Mouse (Mus musculus): ENCODE results near the gene Yju2. TPM values are rescaled to one million over a fixed set of nuclear protein-coding genes. Genes with fewer than 3 reads are reported as not detected.
"Not testable (repeated sequence)": the region's sequence is repeated elsewhere in the genome, so short reads cannot be mapped to it uniquely, and the experiment has no call there.

The Yju2 gene
- polyA plus RNA-seq (2015; fragmentation: Nextera tagmentation; extraction: Ambion mirVana) = 19.5 and 23.5 TPM in 2 replicates

- under 1% methylated on average over 46 of the region's 46 CpGs for WGBS
- peak within 1 kb of the TSS; percentile 98 for H3K27ac ChIP-seq (replicated peaks)
- H3K4me3 ChIP-seq (replicated peaks) = peak within 1 kb of the TSS; percentile 58
- peak within 1 kb of the TSS; percentile 53 for H3K9ac ChIP-seq (replicated peaks)
- peak; percentile 89 for ATAC-seq (ENCODE audit: low FRiP score)
- H3K36me3 ChIP-seq = peaks cover 11% of the 10 kb centered on the region; the same call in 1 of the 2 replicates
- H3K27me3 ChIP-seq (replicated peaks) = peaks cover 7% of the 10 kb centered on the region; the same call in 1 of the 2 replicates
- peaks cover 48% of the 10 kb centered on the region for H3K4me1 ChIP-seq
- no peaks in the 10 kb centered on the region for H3K9me3 ChIP-seq (replicated peaks)
- peak within 1 kb of the TSS; percentile 70 for H3K4me2 ChIP-seq
Measured at GRCm38 (mm10) chr17:55958918-55959728, at the start of gene Yju2. Gene Yju2, plus strand, starts transcription at chr17:55959099.

GRCm38 (mm10) chr17:55931553-55932502 is 27.1 kb upstream of the Yju2 start:
- H3K27ac ChIP-seq (replicated peaks) = peak overlapping the region; percentile 85
- H3K36me3 ChIP-seq = no peaks in the 10 kb centered on the region
- peak overlapping the region; percentile 77 for H3K4me2 ChIP-seq
- ATAC-seq (ENCODE audit: low FRiP score) = peak; percentile 98
- peak overlapping the region; percentile 57 for H3K4me3 ChIP-seq (replicated peaks)
- H3K4me1 ChIP-seq = peaks cover 10% of the 10 kb centered on the region; the same call in 1 of the 2 replicates
- H3K9me3 ChIP-seq (replicated peaks) = no peaks in the 10 kb centered on the region
- 2% methylated on average over 33 of the region's 33 CpGs for WGBS
- H3K27me3 ChIP-seq (replicated peaks) = no peaks in the 10 kb centered on the region
- peak overlapping the region; percentile 73 for H3K9ac ChIP-seq (replicated peaks)

- 0 out of 2 replicates have a peak overlapping the region, but pooled peaks have one; percentile 63 for H3K27ac ChIP-seq (replicated peaks)
- ATAC-seq (ENCODE audit: low FRiP score) = 0 out of 2 replicates have a peak, but pooled peaks have one; percentile 2
- no peaks in the 10 kb centered on the region for H3K27me3 ChIP-seq (replicated peaks)
- peak overlapping the region; percentile 73 for H3K9ac ChIP-seq (replicated peaks)
- H3K4me2 ChIP-seq = peak overlapping the region; percentile 77
- H3K4me3 ChIP-seq (replicated peaks) = peak overlapping the region; percentile 57
- 71% methylated on average over 2 of the region's 2 CpGs for WGBS
- no peaks in the 10 kb centered on the region for H3K36me3 ChIP-seq
- H3K4me1 ChIP-seq = peaks cover 10% of the 10 kb centered on the region; the same call in 1 of the 2 replicates
- no peaks in the 10 kb centered on the region for H3K9me3 ChIP-seq (replicated peaks)
Measured at GRCm38 (mm10) chr17:55932635-55933034, 26.3 kb upstream of the Yju2 start.

GRCm38 (mm10) chr17:55933191-55933590 is 25.7 kb upstream of the Yju2 start:
- no peak for ATAC-seq (ENCODE audit: low FRiP score)
- no peak overlapping the region for H3K4me2 ChIP-seq
- H3K9ac ChIP-seq (replicated peaks) = no peak overlapping the region
- H3K27me3 ChIP-seq (replicated peaks) = no peaks in the 10 kb centered on the region
- no peaks in the 10 kb centered on the region for H3K9me3 ChIP-seq (replicated peaks)
- no peak overlapping the region for H3K27ac ChIP-seq (replicated peaks)
- H3K4me1 ChIP-seq = peaks cover 10% of the 10 kb centered on the region; the same call in 1 of the 2 replicates
- WGBS = 97% methylated on average over 15 of the region's 15 CpGs
- H3K36me3 ChIP-seq = peaks cover 3% of the 10 kb centered on the region; the same call in 1 of the 2 replicates
- no peak overlapping the region for H3K4me3 ChIP-seq (replicated peaks)

- not testable (repeated sequence) for H3K36me3 ChIP-seq; ATAC-seq (ENCODE audit: low FRiP score); H3K9me3 ChIP-seq (replicated peaks); H3K9ac ChIP-seq (replicated peaks); H3K27me3 ChIP-seq (replicated peaks)
- peak overlapping the region; percentile 94 for H3K27ac ChIP-seq (replicated peaks)
- H3K4me3 ChIP-seq (replicated peaks) = peak overlapping the region; percentile 55
- H3K4me2 ChIP-seq = peak overlapping the region; percentile 87
- peaks cover 11% of the 10 kb centered on the region for H3K4me1 ChIP-seq
- WGBS = 36% methylated on average over 10 of the region's 10 CpGs
Measured at GRCm38 (mm10) chr17:55944387-55944865, 14.5 kb upstream of the Yju2 start.

- H3K9me3 ChIP-seq (replicated peaks); H3K27me3 ChIP-seq (replicated peaks); H3K36me3 ChIP-seq: not testable (repeated sequence)
- H3K27ac ChIP-seq (replicated peaks) = peak overlapping the region; percentile 94
- peak; percentile 98 for ATAC-seq (ENCODE audit: low FRiP score)
- H3K9ac ChIP-seq (replicated peaks) = peak overlapping the region; percentile 70
- peak overlapping the region; percentile 87 for H3K4me2 ChIP-seq
- H3K4me3 ChIP-seq (replicated peaks) = peak overlapping the region; percentile 55
- under 1% methylated on average over 56 of the region's 56 CpGs for WGBS
- peaks cover 11% of the 10 kb centered on the region for H3K4me1 ChIP-seq
Measured at GRCm38 (mm10) chr17:55944866-55945682, 13.8 kb upstream of the Yju2 start.

- WGBS = 31% methylated on average over 5 of the region's 5 CpGs
- Histone ChIP-seq H3K27ac (replicated peaks) (peak overlapping the region; percentile 94), H3K4me3 (replicated peaks) (peak overlapping the region; percentile 55), H3K4me1 (peaks cover 11% of the 10 kb centered on the region), H3K9ac (replicated peaks) (peak overlapping the region; percentile 70), H3K9me3 (replicated peaks) (no peaks in the 10 kb centered on the region), H3K4me2 (peak overlapping the region; percentile 87), H3K27me3 (replicated peaks) (no peaks in the 10 kb centered on the region), H3K36me3 (no peaks in the 10 kb centered on the region)
- ATAC-seq (ENCODE audit: low FRiP score) = no peak
Measured at GRCm38 (mm10) chr17:55945696-55946095, 13.2 kb upstream of the Yju2 start.

GRCm38 (mm10) chr17:55948647-55949046 is 10.3 kb upstream of the Yju2 start:
- H3K27me3 ChIP-seq (replicated peaks) = no peaks in the 10 kb centered on the region
- no peaks in the 10 kb centered on the region for H3K9me3 ChIP-seq (replicated peaks)
- WGBS = 92% methylated on average over 4 of the region's 4 CpGs
- no peak overlapping the region for H3K4me2 ChIP-seq
- peaks cover 11% of the 10 kb centered on the region for H3K4me1 ChIP-seq
- ATAC-seq (ENCODE audit: low FRiP score) = no peak
- no peak overlapping the region for H3K9ac ChIP-seq (replicated peaks)
- H3K27ac ChIP-seq (replicated peaks) = no peak overlapping the region
- no peaks in the 10 kb centered on the region for H3K36me3 ChIP-seq
- no peak overlapping the region for H3K4me3 ChIP-seq (replicated peaks)

- Histone ChIP-seq H3K9ac (replicated peaks) (no peak within 1 kb of the TSS), H3K4me3 (replicated peaks) (no peak within 1 kb of the TSS), H3K27ac (replicated peaks) (no peak within 1 kb of the TSS), H3K9me3 (replicated peaks) (no peaks in the 10 kb centered on the region), H3K27me3 (replicated peaks) (peaks cover 4% of the 10 kb centered on the region; the same call in 1 of the 2 replicates), H3K4me2 (no peak within 1 kb of the TSS), H3K36me3 (no peaks in the 10 kb centered on the region), H3K4me1 (peaks cover 7% of the 10 kb centered on the region)
- ATAC-seq (ENCODE audit: low FRiP score) = no peak
- 93% methylated on average over 2 of the region's 2 CpGs for WGBS
Measured at GRCm38 (mm10) chr17:55949400-55949799, 9.5 kb upstream of the Yju2 start, which contains the start of gene Zfp119b. Gene Zfp119b, minus strand, starts transcription at chr17:55949500.

GRCm38 (mm10) chr17:55950601-55951000 is 8.3 kb upstream of the Yju2 start:
- no peak for ATAC-seq (ENCODE audit: low FRiP score)
- H3K4me1 ChIP-seq = peaks cover 8% of the 10 kb centered on the region
- WGBS = 89% methylated on average over 9 of the region's 9 CpGs
- H3K27me3 ChIP-seq (replicated peaks) = peaks cover 8% of the 10 kb centered on the region; the same call in 1 of the 2 replicates
- H3K4me3 ChIP-seq (replicated peaks) = no peak overlapping the region
- H3K9ac ChIP-seq (replicated peaks) = no peak overlapping the region
- H3K4me2 ChIP-seq = no peak overlapping the region
- no peak overlapping the region for H3K27ac ChIP-seq (replicated peaks)
- no peaks in the 10 kb centered on the region for H3K36me3 ChIP-seq
- H3K9me3 ChIP-seq (replicated peaks) = no peaks in the 10 kb centered on the region
